Mouse (Mus musculus) right cerebral cortex, postnatal 36 days (tissue): ENCODE measurements at regions not wholly inside any gene's neighbourhood (a gene's known extent, or its start where the extent isn't known, plus 50 kb on each side); places are given as distances from the start of the nearest gene placed in this dataset.
A peak's percentile ranks its signal among the peaks of the same experiment; 100 is the strongest.

Source experiments
- DNase-seq, 2 experiments: peaks; one replicate each; pipeline ENCODE4 v3.0.0; 2022; ENCODE audit warnings: low spot score in 2 of 2, mixed read lengths in 1 of 2

DNA sequence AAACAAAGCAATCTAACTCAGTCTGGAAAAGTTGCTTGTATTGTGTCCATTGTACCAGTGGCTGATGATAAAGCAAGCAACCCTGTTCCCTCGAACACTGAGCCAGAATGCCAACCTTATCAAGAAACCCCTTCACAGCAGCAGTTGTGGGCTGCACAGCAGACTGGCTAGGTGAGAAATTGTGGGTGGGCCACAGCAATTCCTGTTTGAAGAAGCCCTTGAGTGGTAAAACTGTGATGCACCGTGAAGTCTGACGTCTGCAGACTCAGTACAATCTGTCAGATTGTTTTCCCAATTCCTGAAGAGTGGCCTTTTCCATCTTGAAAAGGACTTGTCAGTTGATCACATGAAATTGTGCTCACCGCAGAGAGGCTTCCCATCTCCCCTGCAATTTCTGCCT, 483.7 kb upstream of the Nrg3 start:
- DNase-seq = peak; percentile 2

DNA sequence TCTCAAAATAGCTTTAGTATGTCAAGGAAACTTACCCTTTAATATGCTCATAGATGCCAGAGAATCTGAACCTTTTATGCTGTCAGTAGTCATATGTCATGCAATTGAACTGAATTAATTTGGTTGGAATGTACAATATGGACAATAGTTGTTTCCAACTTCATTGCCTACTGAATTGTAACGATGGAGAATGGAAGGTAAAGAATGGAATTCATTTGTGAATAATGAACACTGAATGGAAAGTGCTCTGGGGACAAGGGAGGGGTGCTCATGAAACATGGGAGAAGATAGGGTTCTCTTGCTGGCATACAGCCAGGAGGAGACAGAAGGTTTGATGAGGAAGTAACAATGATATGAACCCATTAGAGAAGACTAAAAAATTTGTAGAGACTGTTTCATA, 471.8 kb upstream of the Nrg3 start:
- DNase-seq = no peak
